8 mouse cellular contexts compared by ENCODE assay signal in genomic region chr1:134075532-134075931, GRCm38 (mm10). TPM values are rescaled to one million over a fixed set of nuclear protein-coding genes. Genes with fewer than 3 reads are reported as not detected.
DNase-seq lines count a peak whose midpoint lies in the region; ATAC-seq and TF ChIP-seq lines count a peak whose summit lies in the region.

No protein-coding gene starts in this region.

- no peak for DNase-seq in heart, adult 8-10 months (ENCODE audit: low spot score)
- peak; percentile 37 for DNase-seq in induced T-regulatory cell, adult 2 months (ENCODE audit: low read depth)
- no peak for DNase-seq in midbrain, postnatal 0 days (ENCODE audit: low spot score)
- DNase-seq in right cerebral cortex, postnatal 25 days: no peak
- DNase-seq in left cerebral cortex, postnatal 14 days (ENCODE audit: low spot score in 2 of 2): no peak
- no peak for DNase-seq in embryo, embryonic 9.5 days (ENCODE audit: extremely low spot score)

- 84% methylated on average over 8 of the region's 8 CpGs for WGBS in heart, embryonic 16.5 days
- WGBS in midbrain, postnatal 0 days: 86% methylated on average over 8 of the region's 8 CpGs

- no peak; the same call in 1 of the 2 replicates for TF ChIP-seq POLR2A in embryonic fibroblast, embryonic 13.5 days (IDR thresholded peaks at IDR 0.05; ENCODE audit: low read depth, low read length)

- TF ChIP-seq CTCF in embryonic fibroblast, embryonic 13.5 days (IDR thresholded peaks at IDR 0.05; ENCODE audit: borderline replicate concordance, insufficient read depth, low read length): no peak
- no peak for TF ChIP-seq CTCF in midbrain, postnatal 0 days (IDR thresholded peaks at IDR 0.05)

- no peak for ATAC-seq in heart, embryonic 16.5 days (replicated peaks; ENCODE audit: extremely low read depth, insufficient read depth, low FRiP score)
- no peak for ATAC-seq in midbrain, postnatal 0 days (ENCODE audit: low FRiP score)

- H3K27ac ChIP-seq in heart, embryonic 16.5 days (ENCODE audit: low read length): peak overlapping the region; percentile 17; the same call in 1 of the 2 replicates
- H3K27ac ChIP-seq in embryonic fibroblast, embryonic 13.5 days (ENCODE audit: insufficient read depth, low read length): peak overlapping the region; percentile 36; the same call in 1 of the 2 replicates
- H3K27ac ChIP-seq in midbrain, postnatal 0 days (ENCODE audit: low read depth, low read length): no peak overlapping the region

- peaks cover 52% of the 10 kb centered on the region for H3K4me1 ChIP-seq in heart, embryonic 16.5 days (ENCODE audit: control insufficient read depth, insufficient read depth, low read length)
- peaks cover 12% of the 10 kb centered on the region for H3K4me1 ChIP-seq in embryonic fibroblast, embryonic 13.5 days (ENCODE audit: control insufficient read depth, insufficient read depth, low read length)
- H3K4me1 ChIP-seq in midbrain, postnatal 0 days (ENCODE audit: insufficient read depth, low read length): peaks cover 13% of the 10 kb centered on the region; the same call in 1 of the 2 replicates

- peak overlapping the region; percentile 1; the same call in 1 of the 2 replicates for H3K9ac ChIP-seq in heart, embryonic 16.5 days (ENCODE audit: low read length)
- H3K9ac ChIP-seq in midbrain, postnatal 0 days (replicated peaks; ENCODE audit: low read length, poor library complexity, severe bottlenecking): no peak overlapping the region; the same call in 1 of the 2 replicates

- H3K36me3 ChIP-seq in heart, embryonic 16.5 days (ENCODE audit: control insufficient read depth, insufficient read depth): peaks cover 16% of the 10 kb centered on the region
- no peaks in the 10 kb centered on the region for H3K36me3 ChIP-seq in midbrain, postnatal 0 days (ENCODE audit: insufficient read depth, low read length)

- intact Hi-C loops in left cerebral cortex, postnatal 14 days (cut with DNase I): loop anchor here (5.0 kb wide), 1 partner anchor 482 kb away; no protein-coding TSS in a partner anchor

- H3K4me2 ChIP-seq in heart, embryonic 16.5 days (ENCODE audit: low read depth, low read length): peak overlapping the region; percentile 91
- H3K4me2 ChIP-seq in midbrain, postnatal 0 days (ENCODE audit: low read depth, low read length, poor library complexity, severe bottlenecking): peak overlapping the region; percentile 73

- no peaks in the 10 kb centered on the region for H3K9me3 ChIP-seq in heart, embryonic 16.5 days (replicated peaks; ENCODE audit: control insufficient read depth, low read length)
- no peaks in the 10 kb centered on the region for H3K9me3 ChIP-seq in midbrain, postnatal 0 days (ENCODE audit: low read length)

- H3K4me3 ChIP-seq in heart, embryonic 16.5 days (ENCODE audit: low read length): peak overlapping the region; percentile 90; the same call in 1 of the 2 replicates
- H3K4me3 ChIP-seq in embryonic fibroblast, embryonic 13.5 days (ENCODE audit: insufficient read depth, low read length): peak overlapping the region; percentile 98
- no peak overlapping the region for H3K4me3 ChIP-seq in midbrain, postnatal 0 days (ENCODE audit: low read depth, low read length)

- H3K27me3 ChIP-seq in heart, embryonic 16.5 days (ENCODE audit: control insufficient read depth, insufficient read depth, low read length): no peaks in the 10 kb centered on the region
- H3K27me3 ChIP-seq in midbrain, postnatal 0 days (ENCODE audit: insufficient read depth, low read length): no peaks in the 10 kb centered on the region

RNA-seq across cellular contexts. Expression of gene Btg2, which starts 3.4 kb away (rescaled TPM):
- polyA plus RNA-seq in heart, embryonic 16.5 days (2015; fragmentation: Nextera tagmentation; extraction: Ambion mirVana): 49.5 and 50.9 TPM in 2 replicates
- total RNA-seq in heart, adult 8-10 months (2022): 10 to 100 TPM; 18.3 to 35.3 (median 28.0) TPM
- 96.4 and 125 TPM in 2 replicates for polyA plus RNA-seq in embryonic fibroblast, embryonic 13.5 days (2011; ENCODE audit: insufficient read length, low read depth, missing spikeins)
- total RNA-seq in midbrain, postnatal 0 days (2014; rRNA removed): 12.0 and 19.8 TPM in 2 replicates
- 8.9 and 9.9 TPM in 2 replicates for polyA plus RNA-seq in midbrain, postnatal 0 days (2015; fragmentation: Nextera tagmentation; extraction: Ambion mirVana)
- 10 to 100 TPM; 14.6 to 17.5 TPM for total RNA-seq in left cerebral cortex, postnatal 14 days (2021)

RNA-seq across cellular contexts. Expression of gene Chit1, which starts 35.5 kb away (rescaled TPM):
- 0.31 and 0.46 TPM in 2 replicates for polyA plus RNA-seq in heart, embryonic 16.5 days (2015; fragmentation: Nextera tagmentation; extraction: Ambion mirVana)
- not detected for total RNA-seq in heart, adult 8-10 months (2022)
- not detected in 2 replicates for polyA plus RNA-seq in embryonic fibroblast, embryonic 13.5 days (2011; ENCODE audit: insufficient read length, low read depth, missing spikeins)
- total RNA-seq in midbrain, postnatal 0 days (2014; rRNA removed): 0.24 and 0.99 TPM in 2 replicates
- 0.21 and 0.48 TPM in 2 replicates for polyA plus RNA-seq in midbrain, postnatal 0 days (2015; fragmentation: Nextera tagmentation; extraction: Ambion mirVana)
- under 1 TPM; 0.38 to 0.42 TPM for total RNA-seq in left cerebral cortex, postnatal 14 days (2021)

RNA-seq across cellular contexts. Expression of gene Fmod, which starts 38.5 kb away (rescaled TPM):
- 23.6 and 29.5 TPM in 2 replicates for polyA plus RNA-seq in heart, embryonic 16.5 days (2015; fragmentation: Nextera tagmentation; extraction: Ambion mirVana)
- 10 to 100 TPM in 1 of 4 experiments, 1 to 10 TPM in 3; 5.9 to 14.1 (median 8.2) TPM for total RNA-seq in heart, adult 8-10 months (2022)
- polyA plus RNA-seq in embryonic fibroblast, embryonic 13.5 days (2011; ENCODE audit: insufficient read length, low read depth, missing spikeins): 35.4 and 74.2 TPM in 2 replicates
- 17.0 and 17.1 TPM in 2 replicates for total RNA-seq in midbrain, postnatal 0 days (2014; rRNA removed)
- polyA plus RNA-seq in midbrain, postnatal 0 days (2015; fragmentation: Nextera tagmentation; extraction: Ambion mirVana): 24.8 and 26.3 TPM in 2 replicates
- 10 to 100 TPM; 16.8 to 21.8 TPM for total RNA-seq in left cerebral cortex, postnatal 14 days (2021)
